Mouse (Mus musculus): ENCODE measurements around the gene Ak2. TPM values are rescaled to one million over a fixed set of nuclear protein-coding genes. Genes with fewer than 3 reads are reported as not detected.
A peak's percentile ranks its signal among the peaks of the same experiment; 100 is the strongest.

Ak2 gene
- total RNA-seq (2021) = 10 to 100 TPM; 30.5 to 30.7 TPM

- DNase-seq (ENCODE audit: extremely low spot score in 1 of 2, low spot score in 2 of 2) = no peak
- intact Hi-C loops (cut with DNase I) = no loop called here
These were observed at the start of gene Ak2 for GRCm38 (mm10) chr4:128991500-128992008. TSS of gene Ak2 (plus strand) at chr4:128991958.

GRCm38 (mm10) chr4:128942346-128942745, 49.4 kb upstream of the Ak2 start:
- intact Hi-C loops (cut with DNase I) = no loop called here
- no peak for DNase-seq (ENCODE audit: extremely low spot score in 1 of 2, low spot score in 2 of 2)

GRCm38 (mm10) chr4:128946736-128947135, 45.0 kb upstream of the Ak2 start:
- intact Hi-C loops (cut with DNase I) = no loop called here
- no peak for DNase-seq (ENCODE audit: extremely low spot score in 1 of 2, low spot score in 2 of 2)

GRCm38 (mm10) chr4:128947326-128947933, 44.3 kb upstream of the Ak2 start:
- peak in 1 of 2 experiments; percentile 52 for DNase-seq (ENCODE audit: extremely low spot score in 1 of 2, low spot score in 2 of 2)
- intact Hi-C loops (cut with DNase I) = no loop called here

GRCm38 (mm10) chr4:128948137-128948674, 43.6 kb upstream of the Ak2 start:
- intact Hi-C loops (cut with DNase I) = no loop called here
- DNase-seq (ENCODE audit: extremely low spot score in 1 of 2, low spot score in 2 of 2) = peak in 1 of 2 experiments; percentile 56

- no peak for DNase-seq (ENCODE audit: extremely low spot score in 1 of 2, low spot score in 2 of 2)
- intact Hi-C loops (cut with DNase I) = no loop called here
These were observed 42.2 kb upstream of the Ak2 start for GRCm38 (mm10) chr4:128949470-128950005.

- no peak for DNase-seq (ENCODE audit: extremely low spot score in 1 of 2, low spot score in 2 of 2)
- intact Hi-C loops (cut with DNase I) = no loop called here
These were observed 41.3 kb upstream of the Ak2 start for GRCm38 (mm10) chr4:128950461-128950860.

GRCm38 (mm10) chr4:128953851-128954250, 37.9 kb upstream of the Ak2 start:
- DNase-seq (ENCODE audit: extremely low spot score in 1 of 2, low spot score in 2 of 2) = no peak
- intact Hi-C loops (cut with DNase I) = no loop called here

- peak in 1 of 2 experiments; percentile 64 for DNase-seq (ENCODE audit: extremely low spot score in 1 of 2, low spot score in 2 of 2)
- intact Hi-C loops (cut with DNase I) = loop anchor here (5.0 kb wide), 1 partner anchor 125 kb away; no protein-coding TSS in a partner anchor
These were observed 34.4 kb upstream of the Ak2 start for GRCm38 (mm10) chr4:128957155-128957911.

- intact Hi-C loops (cut with DNase I) = loop anchor here (5.0 kb wide), 1 partner anchor 124 kb away; no protein-coding TSS in a partner anchor
- no peak for DNase-seq (ENCODE audit: extremely low spot score in 1 of 2, low spot score in 2 of 2)
These were observed 33.6 kb upstream of the Ak2 start for GRCm38 (mm10) chr4:128958156-128958555.

GRCm38 (mm10) chr4:128958849-128959248, 32.9 kb upstream of the Ak2 start:
- intact Hi-C loops (cut with DNase I) = loop anchor here (5.0 kb wide), 1 partner anchor 123 kb away; no protein-coding TSS in a partner anchor
- DNase-seq (ENCODE audit: extremely low spot score in 1 of 2, low spot score in 2 of 2) = no peak

GRCm38 (mm10) chr4:128959676-128960075, 32.1 kb upstream of the Ak2 start:
- intact Hi-C loops (cut with DNase I) = loop anchor here (5.0 kb wide), 1 partner anchor 123 kb away; no protein-coding TSS in a partner anchor
- DNase-seq (ENCODE audit: extremely low spot score in 1 of 2, low spot score in 2 of 2) = no peak

- peak in 1 of 2 experiments; percentile 27 for DNase-seq (ENCODE audit: extremely low spot score in 1 of 2, low spot score in 2 of 2)
These were observed 30.3 kb upstream of the Ak2 start for GRCm38 (mm10) chr4:128961301-128962028.

GRCm38 (mm10) chr4:128962029-128962925, 29.5 kb upstream of the Ak2 start, which contains the start of gene Azin2:
TSS of gene Azin2 (minus strand) at chr4:128962442.
- intact Hi-C loops (cut with DNase I) = no loop called here
- peak; percentile 90 to 94 for DNase-seq (ENCODE audit: extremely low spot score in 1 of 2, low spot score in 2 of 2)

More at GRCm38 (mm10) chr4:128961301-128962028, 30.3 kb upstream of the Ak2 start:
- intact Hi-C loops (cut with DNase I) = no loop called here

GRCm38 (mm10) chr4:128962926-128963290, 28.9 kb upstream of the Ak2 start:
- no peak for DNase-seq (ENCODE audit: extremely low spot score in 1 of 2, low spot score in 2 of 2)
- intact Hi-C loops (cut with DNase I) = no loop called here

- intact Hi-C loops (cut with DNase I) = no loop called here
- DNase-seq (ENCODE audit: extremely low spot score in 1 of 2, low spot score in 2 of 2) = peak; percentile 24 to 42
These were observed 25.0 kb upstream of the Ak2 start for GRCm38 (mm10) chr4:128966751-128967150.

- intact Hi-C loops (cut with DNase I) = no loop called here
- DNase-seq (ENCODE audit: extremely low spot score in 1 of 2, low spot score in 2 of 2) = no peak
These were observed 22.7 kb upstream of the Ak2 start for GRCm38 (mm10) chr4:128969081-128969480.

Data from left cerebral cortex, postnatal 10 days (tissue).